Mouse (Mus musculus) adrenal gland (tissue): ENCODE measurements around the gene Pla2g1b.
"Not testable (repeated sequence)": the region's sequence is repeated elsewhere in the genome, so short reads cannot be mapped to it uniquely, and the experiment has no call there.

ENCODE experiments used
- intact Hi-C: fragments of 180-260 bp; cut with DNase I; formaldehyde crosslinking; loops from one replicate; pipeline ENCODE4 v1.15.1; 2025

Gene Pla2g1b

GRCm38 (mm10) chr5:115483947-115484920, 18.2 kb downstream of the Pla2g1b start, which contains the start of gene Sirt4:
Gene Sirt4 (minus strand): TSS chr5:115484725.
- intact Hi-C loops: no loop called here

- intact Hi-C loops: no loop called here
These were observed 18.9 kb downstream of the Pla2g1b start for GRCm38 (mm10) chr5:115484996-115485395.

GRCm38 (mm10) chr5:115485489-115486205, 19.6 kb downstream of the Pla2g1b start:
- intact Hi-C loops: no loop called here

DNA sequence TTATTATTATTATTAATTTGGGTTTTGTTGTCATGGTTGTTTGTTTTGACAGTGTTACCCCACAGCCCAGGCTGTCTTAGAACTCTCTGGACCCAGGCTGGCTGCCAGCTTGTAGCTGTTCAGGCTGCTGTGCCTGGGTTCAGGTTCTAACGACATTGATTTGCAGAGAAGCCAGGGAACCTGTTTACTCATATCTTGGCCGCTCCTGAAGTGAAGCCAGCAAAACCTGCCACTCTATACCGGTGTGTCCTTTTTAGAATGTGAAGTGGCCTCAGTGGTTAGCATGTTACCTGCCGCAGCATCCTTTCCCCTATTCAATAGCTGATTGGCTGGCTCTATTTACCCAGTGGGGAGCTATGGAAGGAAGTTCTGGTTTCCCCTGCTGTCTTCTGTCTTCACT, 20.7 kb downstream of the Pla2g1b start:
- intact Hi-C loops: no loop called here

- intact Hi-C loops: no loop called here
These were observed 21.3 kb downstream of the Pla2g1b start for GRCm38 (mm10) chr5:115487353-115487752.

DNA sequence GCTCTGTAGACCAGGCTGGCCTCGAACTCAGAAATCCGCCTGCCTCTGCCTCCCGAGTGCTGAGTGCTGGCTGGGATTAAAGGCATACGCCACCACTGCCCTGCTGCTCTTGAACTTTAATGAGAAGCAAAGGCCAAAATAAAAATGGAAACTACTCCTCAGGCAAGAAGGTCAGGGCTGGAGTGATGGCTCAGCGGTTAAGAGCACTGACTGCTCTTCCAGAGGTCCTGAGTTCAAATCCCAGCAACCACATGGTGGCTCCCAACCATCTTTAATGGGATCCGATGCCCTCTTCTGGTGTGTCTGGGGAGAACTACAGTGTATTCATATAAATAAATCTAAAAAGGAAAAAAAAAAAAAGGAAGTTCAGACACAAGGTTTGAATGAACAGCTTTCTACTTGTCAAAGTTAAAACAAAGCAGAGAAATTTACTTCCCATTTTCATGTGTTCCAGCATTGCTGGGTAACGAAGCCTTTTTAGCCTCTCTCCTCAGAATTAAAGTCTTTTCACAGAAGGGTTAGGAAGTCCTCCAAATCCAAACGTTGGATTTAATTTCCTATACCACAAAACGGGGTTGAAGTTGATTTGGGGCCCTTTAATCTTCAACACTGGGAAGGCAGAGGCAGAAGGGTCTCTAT, 22.0 kb downstream of the Pla2g1b start:
- intact Hi-C loops: no loop called here

- intact Hi-C loops: no loop called here
These were observed 23.0 kb downstream of the Pla2g1b start for GRCm38 (mm10) chr5:115488841-115489698.

DNA sequence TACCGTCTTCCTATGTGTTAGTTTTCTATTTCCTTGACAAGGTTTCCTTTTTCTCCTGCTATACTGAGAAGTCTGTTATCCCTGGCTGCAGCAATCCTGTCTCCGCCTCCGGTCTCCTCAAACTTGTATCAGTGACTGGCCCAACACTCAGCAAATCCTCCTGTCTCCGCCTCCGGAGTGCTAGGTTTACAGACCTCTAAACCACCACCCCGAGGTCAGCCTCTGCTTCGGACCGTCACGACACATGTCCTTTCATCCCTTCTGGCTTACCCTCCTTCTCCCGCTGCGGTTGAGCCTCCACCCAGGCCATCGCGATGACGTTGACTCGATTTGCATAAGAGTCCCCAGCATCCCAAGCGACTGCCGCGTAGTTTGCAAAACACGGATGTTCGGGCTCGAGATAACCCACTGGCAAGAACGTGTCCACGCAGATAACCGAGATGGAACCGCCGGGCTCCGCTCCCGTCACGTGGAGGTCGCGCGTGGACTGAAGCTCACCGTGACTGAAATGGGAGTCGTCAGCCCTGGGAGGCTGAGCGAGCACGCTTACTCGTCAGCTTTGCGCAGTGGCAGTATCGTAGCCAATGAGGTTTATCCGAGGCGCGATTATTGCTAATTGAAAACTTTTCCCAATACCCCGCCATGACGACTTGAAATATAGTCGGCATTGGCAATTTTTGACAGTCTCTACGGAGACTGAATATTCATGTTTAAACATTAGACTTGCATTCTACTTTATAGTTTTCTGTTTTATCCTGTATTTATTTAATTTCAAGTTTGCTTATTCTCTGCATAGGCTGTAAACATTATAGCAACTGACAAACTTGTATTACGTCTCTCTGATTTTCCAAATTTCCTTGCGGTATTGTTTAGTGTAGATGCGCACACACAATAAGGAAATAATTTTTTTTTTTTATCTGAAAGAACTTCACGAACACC, 23.9 kb downstream of the Pla2g1b start:
- intact Hi-C loops: no loop called here

DNA sequence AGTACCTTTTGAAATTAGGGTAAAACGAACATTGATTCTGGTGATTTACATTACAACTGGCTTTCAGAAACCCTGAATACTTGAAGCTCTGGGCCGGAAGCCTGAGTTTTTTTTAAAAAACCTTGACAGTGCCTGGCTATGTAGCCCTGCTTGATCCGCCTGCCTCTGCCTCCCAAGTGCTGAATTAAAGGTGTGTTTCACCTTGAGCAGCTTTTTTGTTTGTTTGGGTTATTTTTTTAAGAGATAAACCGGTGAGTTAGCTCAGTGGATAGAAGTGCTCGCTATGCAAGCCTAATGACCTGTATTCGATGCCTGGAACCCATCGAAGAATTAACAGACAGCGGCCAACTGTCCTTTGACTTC, 24.6 kb downstream of the Pla2g1b start:
- intact Hi-C loops: no loop called here

DNA sequence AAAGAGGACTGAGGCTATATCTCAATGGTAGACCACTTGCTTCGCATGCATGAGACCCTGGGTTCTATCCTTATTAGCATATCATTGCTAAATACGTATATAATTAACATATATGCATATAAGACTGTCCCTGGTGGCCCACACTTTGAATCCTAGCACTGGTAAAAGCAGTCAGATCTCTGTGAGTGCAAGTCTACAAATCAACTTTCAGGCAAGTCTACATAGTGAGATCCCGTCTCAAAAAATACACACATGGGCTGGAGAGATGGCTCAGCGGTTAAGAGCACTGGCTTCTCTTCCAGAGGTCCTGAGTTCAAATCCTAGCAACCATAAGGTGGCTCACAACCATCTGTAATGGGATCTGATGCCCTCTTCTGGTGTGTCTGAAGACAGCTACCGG, 25.0 kb downstream of the Pla2g1b start:
- intact Hi-C loops: no loop called here

DNA sequence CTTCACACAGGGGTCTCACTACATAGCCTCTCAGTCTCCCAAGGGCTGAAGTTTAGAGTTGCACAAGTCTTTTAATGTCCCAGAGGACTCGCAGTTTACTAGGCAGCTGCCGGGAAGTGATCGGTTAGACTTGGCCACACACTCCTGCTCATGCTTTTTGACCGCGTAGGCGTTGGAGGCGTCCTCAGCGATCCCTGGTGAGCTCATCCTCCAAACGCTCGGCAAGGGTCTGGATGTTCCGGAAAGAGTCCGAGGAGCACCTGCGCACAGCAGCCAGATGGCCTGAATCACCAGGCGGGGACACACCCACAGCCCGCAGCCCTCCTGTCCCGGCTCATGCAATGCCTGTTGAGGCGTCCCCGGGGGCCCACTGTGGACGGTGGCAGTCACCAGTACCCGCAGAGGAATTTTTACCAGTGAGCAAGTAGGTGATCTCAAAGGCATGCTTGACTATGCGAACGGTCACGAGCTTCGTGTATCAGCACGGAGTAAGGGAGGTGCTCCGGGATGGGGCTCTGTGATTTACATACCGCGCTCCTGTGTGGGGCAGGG, 25.8 kb downstream of the Pla2g1b start:
- intact Hi-C loops: no loop called here

GRCm38 (mm10) chr5:115492711-115493335, 26.8 kb downstream of the Pla2g1b start:
- intact Hi-C loops: no loop called here

DNA sequence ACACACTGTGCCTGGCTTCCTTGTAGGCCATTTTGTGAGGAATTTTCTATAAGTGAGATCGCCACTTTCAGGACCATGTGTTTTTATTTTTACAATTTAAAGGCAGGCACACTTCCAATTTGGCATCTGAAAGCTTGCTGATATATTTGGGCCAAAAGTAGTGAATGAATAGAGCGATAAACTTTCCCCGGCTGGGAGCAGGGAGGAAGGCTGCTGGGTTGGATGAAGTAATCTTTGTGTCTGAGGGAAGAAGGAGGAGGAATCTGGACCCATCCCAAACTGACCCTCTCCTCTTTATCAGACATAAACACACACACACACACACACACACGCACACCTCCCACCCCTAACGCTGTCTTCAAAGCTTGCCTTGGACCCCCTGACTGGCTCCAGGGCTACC, 27.4 kb downstream of the Pla2g1b start:
- intact Hi-C loops: no loop called here

DNA sequence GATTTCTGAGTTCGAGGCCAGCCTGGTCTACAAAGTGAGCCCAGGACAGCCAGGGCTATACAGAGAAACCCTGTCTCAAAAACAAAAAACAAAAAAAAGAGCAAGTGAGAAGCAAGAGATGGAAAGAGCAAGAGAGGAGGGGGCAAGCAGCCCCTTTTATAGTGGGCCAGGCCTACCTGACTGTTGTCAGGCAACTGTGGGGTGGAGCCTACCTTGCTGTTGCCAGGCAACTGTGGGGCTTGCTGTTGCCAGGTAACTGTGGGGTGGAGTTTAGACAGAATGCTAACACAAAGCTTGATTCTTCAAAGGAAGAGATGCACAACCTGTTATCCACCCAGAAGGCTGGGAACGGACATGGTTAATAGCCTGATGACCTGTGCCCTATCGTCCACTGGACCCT, 29.6 kb downstream of the Pla2g1b start:
- intact Hi-C loops: not testable (repeated sequence)

GRCm38 (mm10) chr5:115497033-115497432, 31.0 kb downstream of the Pla2g1b start:
- intact Hi-C loops: no loop called here

DNA sequence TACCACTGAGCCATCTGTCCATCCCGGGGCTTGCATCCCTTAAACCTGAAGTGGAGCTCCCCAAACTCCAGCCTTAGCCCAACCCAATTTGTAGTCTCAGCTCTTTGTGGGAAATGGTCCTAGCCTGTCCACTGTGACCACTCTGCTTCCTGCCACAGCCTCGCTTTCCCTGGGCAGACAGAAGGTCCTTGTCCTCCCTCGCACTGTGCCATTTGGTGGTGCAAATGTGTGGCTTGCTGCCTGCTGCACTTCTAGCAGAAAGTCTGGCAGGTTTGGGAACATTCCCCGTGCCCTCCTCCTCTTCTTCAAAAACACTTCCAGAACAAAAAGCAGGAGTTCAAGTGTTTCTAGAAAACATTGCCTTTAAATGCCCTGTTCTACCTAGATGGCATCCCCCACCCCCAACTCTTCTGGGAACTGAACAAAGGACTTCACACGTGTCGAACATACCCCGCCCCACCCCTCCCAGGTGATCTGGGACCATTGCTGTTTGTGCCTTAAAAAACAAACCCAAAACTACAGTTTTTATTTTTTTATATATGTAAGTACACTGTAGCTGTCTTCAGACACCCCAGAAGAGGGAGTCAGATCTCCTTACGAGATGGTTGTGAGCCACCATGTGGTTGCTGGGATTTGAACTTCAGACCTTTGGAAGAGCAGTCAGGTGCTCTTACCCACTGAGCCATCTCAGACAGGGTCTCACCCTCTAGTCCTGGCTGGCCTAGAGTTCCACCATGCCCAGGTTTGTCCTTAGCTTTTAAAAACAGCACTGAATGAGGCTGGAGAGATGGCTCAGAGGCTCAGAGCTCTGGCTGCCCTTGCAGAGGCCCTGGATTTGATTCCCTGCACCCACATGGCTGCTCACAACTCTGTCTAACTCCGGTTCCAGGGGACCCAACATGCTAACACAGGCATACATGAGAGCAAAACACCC, 32.5 kb downstream of the Pla2g1b start:
- intact Hi-C loops: no loop called here

DNA sequence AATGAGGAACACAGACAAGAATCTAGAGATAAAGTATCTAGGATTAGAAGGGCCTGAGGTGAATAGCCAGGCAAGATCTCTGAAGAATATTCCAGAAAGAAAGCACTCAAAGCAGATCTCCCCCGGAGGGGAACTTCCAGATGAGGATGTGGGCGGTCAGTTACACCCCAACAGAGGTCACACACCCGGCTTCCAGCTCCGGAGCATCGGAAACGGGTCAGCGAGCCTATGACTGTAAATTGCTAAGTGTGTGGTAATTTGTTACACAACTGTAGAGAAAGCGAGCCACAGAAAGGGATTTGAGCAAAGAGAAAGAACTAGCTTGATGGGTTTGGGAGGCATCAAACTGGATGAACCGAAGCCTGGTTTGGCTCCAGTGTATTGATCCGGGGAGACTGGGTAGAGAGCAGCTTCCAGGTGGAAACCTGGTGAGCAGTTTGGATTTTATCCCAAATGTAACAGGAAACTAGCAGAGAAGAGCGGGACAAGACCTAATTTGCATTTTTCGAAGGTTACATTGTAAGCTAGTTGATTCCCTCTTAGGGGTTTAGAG, 34.4 kb downstream of the Pla2g1b start:
- intact Hi-C loops: no loop called here

DNA sequence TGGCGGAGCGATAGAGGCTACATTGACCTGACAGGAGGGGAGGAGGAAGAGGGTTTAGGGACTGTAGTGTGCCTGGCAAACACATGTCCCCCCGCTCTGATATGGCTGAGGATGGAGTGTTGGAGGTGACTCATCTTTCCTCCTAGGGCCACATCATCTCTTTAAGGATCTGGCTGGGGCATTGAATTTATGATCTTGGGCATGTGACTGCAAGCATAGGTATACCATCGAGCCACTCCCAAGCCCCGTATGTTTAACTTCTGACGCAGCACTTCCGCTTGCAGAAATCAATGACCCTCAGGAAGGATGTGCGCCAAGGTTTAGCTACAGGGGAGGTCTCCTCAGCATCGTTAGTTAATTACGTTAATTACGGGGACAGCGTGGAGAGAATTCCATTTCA, 37.0 kb downstream of the Pla2g1b start:
- intact Hi-C loops: no loop called here
